Mouse (Mus musculus) lung, adult 2 months (tissue): ENCODE data around the gene Otos.

ENCODE experiments used
- CTCF ChIP-seq: fragments of 200-500 bp; IDR thresholded peaks from 2 replicates; pipeline ENCODE4 v1.5.1; 2011; ENCODE audit warnings: mild to moderate bottlenecking, low read length, control low read depth; ENCODE audit not compliant: insufficient read depth
- POLR2A ChIP-seq: fragments of 200-500 bp; IDR thresholded peaks from 2 replicates; pipeline ENCODE4 v1.6.1; 2011; ENCODE audit warnings: low read depth, mild to moderate bottlenecking, control low read depth, low read length, borderline replicate concordance; ENCODE audit errors: extremely low read depth

DNA sequence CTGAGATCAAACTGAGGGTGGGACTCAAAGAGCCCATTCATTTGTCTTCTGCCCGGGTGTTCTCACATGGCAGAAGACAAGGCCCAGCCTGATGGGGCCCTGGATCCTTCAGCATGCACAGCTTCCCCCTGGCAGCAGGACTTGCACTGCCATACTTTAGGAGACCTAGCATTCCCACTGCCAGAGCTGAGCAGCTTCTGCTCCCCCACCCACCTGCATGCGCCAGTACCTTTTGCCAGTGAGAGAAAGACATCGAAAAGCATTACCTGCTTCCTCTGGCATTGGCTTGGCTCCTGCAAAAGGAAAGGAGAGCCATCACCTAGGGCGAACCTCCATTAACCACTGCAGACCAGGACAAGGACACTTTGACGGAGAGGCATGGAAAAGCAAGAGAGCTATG, 3.7 kb downstream of the Otos start:
- TF ChIP-seq CTCF (no peak), POLR2A (no peak)
